Mouse (Mus musculus): ENCODE measurements around the gene Tcf15. TPM values are rescaled to one million over a fixed set of nuclear protein-coding genes. Genes with fewer than 3 reads are reported as not detected.

The Tcf15 gene
- polyA plus RNA-seq, 1 experiment from 2014 or later = 11.0 TPM

- Histone ChIP-seq H3K27ac (ENCODE audit: low read depth) (no peak overlapping the region), H3K9ac (no peak overlapping the region), H3K27me3 (ENCODE audit: insufficient read depth, low read length) (peaks cover 3% of the 10 kb centered on the region; the same call in 1 of the 2 replicates), H3K4me1 (ENCODE audit: insufficient read depth) (no peaks in the 10 kb centered on the region), H3K36me3 (ENCODE audit: insufficient read depth) (no peaks in the 10 kb centered on the region), H3K4me2 (no peak overlapping the region), H3K4me3 (ENCODE audit: low read depth, low read length) (no peak overlapping the region), H3K9me3 (ENCODE audit: low read depth, low read length) (no peaks in the 10 kb centered on the region)
- DNase-seq = no peak
- WGBS = 68% methylated on average over 6 of the region's 6 CpGs
- no peak for ATAC-seq (ENCODE audit: insufficient read depth)
- TF ChIP-seq CTCF (IDR thresholded peaks at IDR 0.05; ENCODE audit: low read depth) = no peak
Observed at GRCm38 (mm10) chr2:152150373-152150772, 7.0 kb downstream of the Tcf15 start.

GRCm38 (mm10) chr2:152153361-152153760 is 10.0 kb downstream of the Tcf15 start:
- Histone ChIP-seq H3K9me3 (ENCODE audit: low read depth, low read length) (no peaks in the 10 kb centered on the region), H3K36me3 (ENCODE audit: insufficient read depth) (no peaks in the 10 kb centered on the region), H3K4me3 (ENCODE audit: low read depth, low read length) (no peak overlapping the region), H3K4me1 (ENCODE audit: insufficient read depth) (no peaks in the 10 kb centered on the region), H3K27me3 (ENCODE audit: insufficient read depth, low read length) (no peaks in the 10 kb centered on the region), H3K4me2 (no peak overlapping the region), H3K27ac (ENCODE audit: low read depth) (no peak overlapping the region), H3K9ac (no peak overlapping the region)
- ATAC-seq (ENCODE audit: insufficient read depth) (no peak), DNase-seq (no peak)
- no peak for TF ChIP-seq CTCF (IDR thresholded peaks at IDR 0.05; ENCODE audit: low read depth)
- 18% methylated on average over 3 of the region's 3 CpGs for WGBS

- Histone ChIP-seq H3K27me3 (ENCODE audit: insufficient read depth, low read length) (no peaks in the 10 kb centered on the region), H3K4me3 (ENCODE audit: low read depth, low read length) (no peak overlapping the region), H3K36me3 (ENCODE audit: insufficient read depth) (no peaks in the 10 kb centered on the region), H3K27ac (ENCODE audit: low read depth) (no peak overlapping the region), H3K9ac (no peak overlapping the region), H3K9me3 (ENCODE audit: low read depth, low read length) (0 out of 2 replicates have a peak, but pooled peaks cover 5% of the 10 kb centered on the region), H3K4me1 (ENCODE audit: insufficient read depth) (no peaks in the 10 kb centered on the region), H3K4me2 (no peak overlapping the region)
- peak; percentile 81; the same call in 1 of the 2 replicates for ATAC-seq (ENCODE audit: insufficient read depth)
- TF ChIP-seq CTCF (IDR thresholded peaks at IDR 0.05; ENCODE audit: low read depth) = no peak
- DNase-seq = peak; percentile 76
- WGBS = 26% methylated on average over 7 of the region's 7 CpGs
Observed at GRCm38 (mm10) chr2:152155414-152156208, 12.2 kb downstream of the Tcf15 start.

- no peaks in the 10 kb centered on the region for H3K27me3 ChIP-seq (ENCODE audit: insufficient read depth, low read length)
- no peaks in the 10 kb centered on the region for H3K36me3 ChIP-seq (ENCODE audit: insufficient read depth)
- 0 out of 2 replicates have a peak, but pooled peaks cover 5% of the 10 kb centered on the region for H3K9me3 ChIP-seq (ENCODE audit: low read depth, low read length)
- no peaks in the 10 kb centered on the region for H3K4me1 ChIP-seq (ENCODE audit: insufficient read depth)
- no peak overlapping the region for H3K4me3 ChIP-seq (ENCODE audit: low read depth, low read length)
- H3K4me2 ChIP-seq = no peak overlapping the region
- WGBS = 67% methylated on average over 6 of the region's 6 CpGs
- ATAC-seq (ENCODE audit: insufficient read depth) (no peak), DNase-seq (no peak)
- no peak for TF ChIP-seq CTCF (IDR thresholded peaks at IDR 0.05; ENCODE audit: low read depth)
- no peak overlapping the region for H3K27ac ChIP-seq (ENCODE audit: low read depth)
- no peak overlapping the region for H3K9ac ChIP-seq
Observed at GRCm38 (mm10) chr2:152156471-152156870, 13.1 kb downstream of the Tcf15 start.

DNA sequence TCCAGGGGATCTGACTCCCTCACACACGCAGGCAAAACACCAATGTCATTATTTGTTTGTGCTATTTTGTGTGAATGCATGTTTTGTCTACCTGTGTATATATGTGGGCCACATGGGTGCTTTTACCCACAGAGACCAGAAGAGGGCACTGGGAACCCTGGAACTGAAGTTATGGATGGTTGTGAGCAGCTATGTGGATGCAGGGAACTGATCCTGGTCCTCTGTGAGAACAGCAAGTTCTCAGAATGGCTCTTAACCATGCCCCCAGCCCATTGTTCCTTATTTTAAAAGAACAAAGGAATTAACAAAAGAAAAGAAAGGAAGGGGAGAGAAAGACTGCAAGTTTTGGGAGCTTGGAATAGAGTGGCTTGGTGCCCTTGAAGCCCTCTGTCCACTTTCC is 16.1 kb downstream of the Tcf15 start:
- TF ChIP-seq CTCF (IDR thresholded peaks at IDR 0.05; ENCODE audit: low read depth) = no peak
- 81% methylated on average over 1 of the region's 1 CpGs for WGBS
- H3K9ac ChIP-seq = no peak overlapping the region

GRCm38 (mm10) chr2:152166257-152166656 is 22.9 kb downstream of the Tcf15 start:
- Histone ChIP-seq H3K4me2 (no peak overlapping the region), H3K9me3 (ENCODE audit: low read depth, low read length) (no peaks in the 10 kb centered on the region), H3K4me3 (ENCODE audit: low read depth, low read length) (no peak overlapping the region), H3K27ac (ENCODE audit: low read depth) (no peak overlapping the region), H3K36me3 (ENCODE audit: insufficient read depth) (no peaks in the 10 kb centered on the region), H3K27me3 (ENCODE audit: insufficient read depth, low read length) (no peaks in the 10 kb centered on the region), H3K9ac (no peak overlapping the region), H3K4me1 (ENCODE audit: insufficient read depth) (no peaks in the 10 kb centered on the region)
- 82% methylated on average over 6 of the region's 6 CpGs for WGBS
- no peak for DNase-seq
- no peak for TF ChIP-seq CTCF (IDR thresholded peaks at IDR 0.05; ENCODE audit: low read depth)
- no peak for ATAC-seq (ENCODE audit: insufficient read depth)

More for the DNA sequence above, 16.1 kb downstream of the Tcf15 start:
- H3K27ac ChIP-seq (ENCODE audit: low read depth) = no peak overlapping the region
- DNase-seq = no peak
- ATAC-seq (ENCODE audit: insufficient read depth) = no peak
- no peaks in the 10 kb centered on the region for H3K36me3 ChIP-seq (ENCODE audit: insufficient read depth)
- H3K4me3 ChIP-seq (ENCODE audit: low read depth, low read length) = no peak overlapping the region
- H3K4me2 ChIP-seq = no peak overlapping the region
- no peaks in the 10 kb centered on the region for H3K4me1 ChIP-seq (ENCODE audit: insufficient read depth)
- 0 out of 2 replicates have a peak, but pooled peaks cover 5% of the 10 kb centered on the region for H3K9me3 ChIP-seq (ENCODE audit: low read depth, low read length)
- no peaks in the 10 kb centered on the region for H3K27me3 ChIP-seq (ENCODE audit: insufficient read depth, low read length)

- H3K9ac ChIP-seq = no peak overlapping the region
- H3K27ac ChIP-seq (ENCODE audit: low read depth) = no peak overlapping the region
- no peak for ATAC-seq (ENCODE audit: insufficient read depth)
- H3K9me3 ChIP-seq (ENCODE audit: low read depth, low read length) = no peaks in the 10 kb centered on the region
- peak; percentile 59 for DNase-seq
- H3K27me3 ChIP-seq (ENCODE audit: insufficient read depth, low read length) = no peaks in the 10 kb centered on the region
- WGBS = 29% methylated on average over 8 of the region's 8 CpGs
- no peak overlapping the region for H3K4me2 ChIP-seq
- TF ChIP-seq CTCF (IDR thresholded peaks at IDR 0.05; ENCODE audit: low read depth) = no peak
- no peaks in the 10 kb centered on the region for H3K4me1 ChIP-seq (ENCODE audit: insufficient read depth)
- H3K36me3 ChIP-seq (ENCODE audit: insufficient read depth) = no peaks in the 10 kb centered on the region
- no peak overlapping the region for H3K4me3 ChIP-seq (ENCODE audit: low read depth, low read length)
Observed at GRCm38 (mm10) chr2:152167851-152168290, 24.5 kb downstream of the Tcf15 start.

All from lung, embryonic 14.5 days (tissue).